Mouse (Mus musculus): ENCODE data around the gene Trim67. TPM values are rescaled to one million over a fixed set of nuclear protein-coding genes. Genes with fewer than 3 reads are reported as not detected.

Trim67 gene
- total and polyA plus RNA-seq, 3 experiments = 0.08 TPM; not detected in 2

DNA sequence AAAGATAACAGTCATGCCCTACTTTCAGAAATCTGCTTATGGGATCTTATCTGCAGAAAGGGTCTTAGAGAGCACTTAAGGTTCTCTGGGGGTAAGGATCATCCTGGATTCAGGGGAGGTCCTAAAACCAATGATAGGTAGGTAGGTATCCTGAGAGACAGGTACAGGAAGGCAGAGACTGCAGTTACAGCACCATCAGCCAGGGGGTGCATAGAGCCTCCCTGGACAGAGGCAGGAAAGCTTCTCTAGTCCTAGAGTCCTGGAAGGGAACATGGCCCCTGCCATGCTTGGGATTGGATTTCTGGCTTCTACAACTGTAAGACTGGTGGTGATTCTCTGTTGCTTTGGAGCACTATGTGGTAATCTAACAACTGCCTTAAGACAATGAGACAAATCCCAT lies 66.6 kb downstream of the Trim67 start:
- H3K4me1 ChIP-seq (ENCODE audit: control insufficient read depth in 1 of 2, insufficient read depth in 2 of 2) = peaks cover 0 to 29% of the 10 kb centered on the region in 2 experiments; a peak in 3 of 4 replicates
- H3K27ac ChIP-seq (ENCODE audit: insufficient read depth, low read depth) = no peak overlapping the region
- H3K9me3 ChIP-seq (replicated peaks; ENCODE audit: low read length) = peaks cover 3% of the 10 kb centered on the region
- no peak overlapping the region for H3K9ac ChIP-seq (ENCODE audit: insufficient read depth, low read depth)
- DNase-seq (ENCODE audit: extremely low read depth) = peak; percentile 35
- dilution Hi-C loops (cut with MboI; ENCODE audit: extremely low pct_ligation_motif_present, extremely low pct_unique_long_range_greater_than_20kb, low sequenced_read_pairs) = no loop called here
- peaks cover 46 to 68% of the 10 kb centered on the region in 2 experiments for H3K36me3 ChIP-seq (replicated peaks in 1 of 2; ENCODE audit: control insufficient read depth in 1 of 2, insufficient read depth in 1 of 2, low read length in 1 of 2)
- H3K79me2 ChIP-seq (replicated peaks; ENCODE audit: control insufficient read depth, extremely low read depth, insufficient read depth, poor library complexity, severe bottlenecking) = peaks cover 51% of the 10 kb centered on the region
- H3K4me2 ChIP-seq (ENCODE audit: insufficient read depth, low read depth, poor library complexity, severe bottlenecking) = no peak overlapping the region
- no peak overlapping the region for H3K4me3 ChIP-seq (replicated peaks in 1 of 3; ENCODE audit: low read depth in 2 of 3, low read length in 2 of 3, poor library complexity in 1 of 3)
- in situ Hi-C loops (cut with MboI; ENCODE audit: low pct_ligation_motif_present, low pct_unique_long_range_greater_than_20kb, low sequenced_read_pairs) = no loop called here
- H3K27me3 ChIP-seq (replicated peaks) = no peaks in the 10 kb centered on the region
- peak; percentile 13 for TF ChIP-seq RAD21 (IDR thresholded peaks at IDR 0.05; ENCODE audit: low read depth, low read length)
- no peak for TF ChIP-seq MAX (IDR thresholded peaks at IDR 0.05; ENCODE audit: low read length)
- peak; percentile 32 for TF ChIP-seq SMC3 (IDR thresholded peaks at IDR 0.05; ENCODE audit: low read depth, low read length)
- peak; percentile 36 to 57; a peak in 3 of 4 replicates for TF ChIP-seq CTCF (conservative IDR thresholded peaks at IDR 0.05 in 1 of 2, IDR thresholded peaks at IDR 0.05 in 1 of 2; ENCODE audit: low read depth in 2 of 2, low read length in 2 of 2)

DNA sequence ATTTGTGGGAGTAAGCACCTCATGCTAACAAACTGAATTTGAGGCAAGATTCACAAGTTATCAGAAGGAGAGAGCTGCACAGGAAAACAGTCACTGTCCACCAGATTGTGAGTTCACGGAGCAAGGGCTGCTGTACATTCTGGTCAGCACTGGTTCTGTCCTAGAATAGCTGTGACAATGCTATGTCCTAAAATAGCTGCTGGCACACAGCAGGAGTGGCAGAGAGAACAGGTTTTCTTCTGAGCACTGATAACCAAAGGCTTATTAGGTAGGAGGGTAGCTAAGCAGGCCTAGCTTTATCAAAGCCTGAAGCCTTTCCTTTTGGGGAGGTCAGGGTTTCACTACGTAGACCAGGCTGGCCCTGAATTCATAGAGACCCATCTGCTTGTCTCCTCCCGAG lies 67.3 kb downstream of the Trim67 start:
- Histone ChIP-seq H3K4me1 (ENCODE audit: control insufficient read depth in 1 of 2, insufficient read depth in 2 of 2) (peaks cover 3 to 37% of the 10 kb centered on the region in 2 experiments), H3K36me3 (replicated peaks in 1 of 2; ENCODE audit: control insufficient read depth in 1 of 2, insufficient read depth in 1 of 2, low read length in 1 of 2) (peaks cover 39 to 64% of the 10 kb centered on the region in 2 experiments), H3K79me2 (replicated peaks; ENCODE audit: control insufficient read depth, extremely low read depth, insufficient read depth, poor library complexity, severe bottlenecking) (peaks cover 58% of the 10 kb centered on the region), H3K9me3 (replicated peaks; ENCODE audit: low read length) (peaks cover 3% of the 10 kb centered on the region), H3K27me3 (replicated peaks) (no peaks in the 10 kb centered on the region), H3K9ac (ENCODE audit: insufficient read depth, low read depth) (no peak overlapping the region), H3K27ac (ENCODE audit: insufficient read depth, low read depth) (no peak overlapping the region), H3K4me3 (replicated peaks in 1 of 3; ENCODE audit: low read depth in 2 of 3, low read length in 2 of 3, poor library complexity in 1 of 3) (no peak overlapping the region), H3K4me2 (ENCODE audit: insufficient read depth, low read depth, poor library complexity, severe bottlenecking) (no peak overlapping the region)
- in situ Hi-C loops (cut with MboI; ENCODE audit: low pct_ligation_motif_present, low pct_unique_long_range_greater_than_20kb, low sequenced_read_pairs) (no loop called here), dilution Hi-C loops (cut with MboI; ENCODE audit: extremely low pct_ligation_motif_present, extremely low pct_unique_long_range_greater_than_20kb, low sequenced_read_pairs) (no loop called here)
- no peak for TF ChIP-seq ELF1 (IDR thresholded peaks at IDR 0.05; ENCODE audit: low read depth, low read length)
- no peak for TF ChIP-seq BHLHE40 (IDR thresholded peaks at IDR 0.05; ENCODE audit: low read depth, low read length)
- TF ChIP-seq RAD21 (IDR thresholded peaks at IDR 0.05; ENCODE audit: low read depth, low read length) = no peak
- TF ChIP-seq UBTF (IDR thresholded peaks at IDR 0.05; ENCODE audit: low read depth, low read length) = no peak
- no peak for DNase-seq (ENCODE audit: extremely low read depth)

DNA sequence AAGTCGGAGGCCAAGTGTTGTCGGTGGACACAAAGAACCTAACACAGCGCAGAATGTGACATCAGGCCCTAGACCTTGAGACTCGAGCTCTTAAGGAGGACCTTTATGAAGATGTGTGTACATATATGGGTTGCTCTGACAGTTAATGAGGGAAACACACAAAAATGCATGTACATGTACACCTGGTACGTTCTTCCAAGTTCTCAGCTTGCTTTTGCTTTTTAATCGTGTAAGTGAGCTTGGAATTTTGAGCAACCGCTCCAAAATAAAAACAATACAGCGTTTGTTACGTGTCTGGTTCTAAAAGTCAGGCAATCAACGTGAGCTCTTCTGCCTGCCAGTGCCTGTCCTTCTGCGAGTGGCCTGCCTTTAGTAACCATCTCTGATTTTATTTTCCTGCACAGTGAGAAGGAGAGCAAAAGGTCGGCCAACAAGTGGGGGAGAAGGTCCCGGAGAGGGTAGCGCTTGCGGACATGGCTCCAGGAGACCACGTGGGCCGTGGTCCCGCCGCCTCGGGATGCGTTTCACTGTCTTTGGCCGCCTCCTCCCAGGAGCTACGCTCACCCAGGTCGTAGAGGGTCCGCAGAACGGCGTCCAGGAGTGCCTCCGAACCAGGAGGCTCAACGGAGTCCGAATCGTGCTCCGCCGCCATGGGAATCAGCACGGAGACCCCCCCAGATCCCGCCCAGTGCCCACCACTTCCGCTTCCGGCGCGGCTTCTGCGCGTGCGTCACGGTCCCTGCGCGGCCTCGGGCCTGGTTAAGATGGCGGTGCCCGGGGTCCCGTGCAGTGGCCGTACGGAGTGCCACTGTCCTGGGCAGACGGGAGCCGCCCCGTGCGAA lies 69.7 kb downstream of the Trim67 start, which contains the start of the genes Gnpat and 2810004N23Rik:
Gene Gnpat (plus strand): TSS at position 713 of the 842 bp plus-strand sequence.
Gene 2810004N23Rik (minus strand): TSS at position 800 of the 842 bp plus-strand sequence.
- dilution Hi-C loops (cut with MboI; ENCODE audit: extremely low pct_ligation_motif_present, extremely low pct_unique_long_range_greater_than_20kb, low sequenced_read_pairs) = no loop called here
- TF ChIP-seq PAX5 (IDR thresholded peaks at IDR 0.05; ENCODE audit: low read length) (no peak), ELF1 (IDR thresholded peaks at IDR 0.05; ENCODE audit: low read depth, low read length) (peak; percentile 93), SIN3A (IDR thresholded peaks at IDR 0.05; ENCODE audit: low read length) (no peak; the same call in 1 of the 2 replicates), BHLHE40 (IDR thresholded peaks at IDR 0.05; ENCODE audit: low read depth, low read length) (peak; percentile 91), CTCF (conservative IDR thresholded peaks at IDR 0.05 in 1 of 2, IDR thresholded peaks at IDR 0.05 in 1 of 2; ENCODE audit: low read depth in 2 of 2, low read length in 2 of 2) (no peak), NELFE (IDR thresholded peaks at IDR 0.05; ENCODE audit: low read depth, low read length) (peak; percentile 96), SMC3 (IDR thresholded peaks at IDR 0.05; ENCODE audit: low read depth, low read length) (no peak), POLR2AphosphoS2 (IDR thresholded peaks at IDR 0.05; ENCODE audit: low read depth, low read length) (peak; percentile 80), MXI1 (IDR thresholded peaks at IDR 0.05; ENCODE audit: low read depth, low read length) (peak; percentile 98), E2F4 (IDR thresholded peaks at IDR 0.05; ENCODE audit: insufficient replicate concordance, low read depth, low read length) (peak; percentile 18; the same call in 1 of the 2 replicates), RCOR1 (conservative IDR thresholded peaks at IDR 0.05; ENCODE audit: low read depth, low read length) (peak; percentile 79), IRF4 (IDR thresholded peaks at IDR 0.05; ENCODE audit: low read depth, low read length) (peak; percentile 50), USF2 (conservative IDR thresholded peaks at IDR 0.05; ENCODE audit: low read depth, low read length) (peak; percentile 21; the same call in 1 of the 2 replicates), MAZ (IDR thresholded peaks at IDR 0.05; ENCODE audit: low read depth, low read length) (peak; percentile 65; the same call in 1 of the 2 replicates), UBTF (IDR thresholded peaks at IDR 0.05; ENCODE audit: low read depth, low read length) (peak; percentile 84; the same call in 1 of the 2 replicates), JUN (IDR thresholded peaks at IDR 0.05; ENCODE audit: insufficient read depth, low read depth, low read length) (no peak), USF1 (IDR thresholded peaks at IDR 0.05; ENCODE audit: low read depth, low read length) (peak; percentile 61), HCFC1 (IDR thresholded peaks at IDR 0.05; ENCODE audit: low read depth, low read length) (peak; percentile 84), RAD21 (IDR thresholded peaks at IDR 0.05; ENCODE audit: low read depth, low read length) (no peak), ZNF384 (IDR thresholded peaks at IDR 0.05; ENCODE audit: low read depth, low read length) (no peak), CHD2 (IDR thresholded peaks at IDR 0.05; ENCODE audit: low read length) (peak; percentile 23; the same call in 1 of the 2 replicates)

More for the DNA sequence above, 69.7 kb downstream of the Trim67 start, which contains the start of the genes Gnpat and 2810004N23Rik:
- DNase-seq (ENCODE audit: extremely low read depth) = peak; percentile 87
- peaks cover 8 to 58% of the 10 kb centered on the region in 2 experiments for H3K4me1 ChIP-seq (ENCODE audit: control insufficient read depth in 1 of 2, insufficient read depth in 2 of 2)
- H3K4me2 ChIP-seq (ENCODE audit: insufficient read depth, low read depth, poor library complexity, severe bottlenecking) = peak within 1 kb of the TSS; percentile 85
- peaks cover 33 to 61% of the 10 kb centered on the region in 2 experiments for H3K36me3 ChIP-seq (replicated peaks in 1 of 2; ENCODE audit: control insufficient read depth in 1 of 2, insufficient read depth in 1 of 2, low read length in 1 of 2)
- peak within 1 kb of the TSS; percentile 95 for H3K9ac ChIP-seq (ENCODE audit: insufficient read depth, low read depth)
- no peaks in the 10 kb centered on the region for H3K9me3 ChIP-seq (replicated peaks; ENCODE audit: low read length)
- H3K4me3 ChIP-seq (replicated peaks in 1 of 3; ENCODE audit: low read depth in 2 of 3, low read length in 2 of 3, poor library complexity in 1 of 3) = peak within 1 kb of the TSS; percentile 95 to 100 (median 95)
- H3K79me2 ChIP-seq (replicated peaks; ENCODE audit: control insufficient read depth, extremely low read depth, insufficient read depth, poor library complexity, severe bottlenecking) = peaks cover 72% of the 10 kb centered on the region
- peak within 1 kb of the TSS; percentile 77 for H3K27ac ChIP-seq (ENCODE audit: insufficient read depth, low read depth)
- in situ Hi-C loops (cut with MboI; ENCODE audit: low pct_ligation_motif_present, low pct_unique_long_range_greater_than_20kb, low sequenced_read_pairs) = no loop called here
- no peaks in the 10 kb centered on the region for H3K27me3 ChIP-seq (replicated peaks)
